Mouse (Mus musculus) myocyte (in vitro differentiated cells): ENCODE measurements around the gene Grb2. TPM values are rescaled to one million over a fixed set of nuclear protein-coding genes. Genes with fewer than 3 reads are reported as not detected.

Experiments used
- H3K27me3 ChIP-seq: one replicate; pipeline ENCODE4 v1.6.1; 2011; ENCODE audit not compliant: control insufficient read depth, insufficient read depth, insufficient read length
- H3K36me3 ChIP-seq: one replicate; pipeline ENCODE4 v1.6.1; 2011; ENCODE audit not compliant: control insufficient read depth, insufficient read depth
- H3K4me2 ChIP-seq: one replicate; pipeline ENCODE4 v1.6.1; 2011; ENCODE audit warnings: low read depth, control low read depth
- H3K4me3 ChIP-seq: one replicate; pipeline ENCODE4 v1.5.1; 2011; ENCODE audit warnings: mild to moderate bottlenecking, control low read depth, moderate library complexity
- H3K79me2 ChIP-seq: one replicate; pipeline ENCODE4 v1.6.1; 2011; ENCODE audit not compliant: control insufficient read depth, insufficient read depth
- H3ac ChIP-seq: one replicate; pipeline ENCODE4 v1.6.1; 2011; ENCODE audit not compliant: control insufficient read depth, insufficient read length
- CEBPB ChIP-seq: IDR thresholded peaks from 2 replicates; pipeline ENCODE4 v1.6.1; 2011; ENCODE audit warnings: mild to moderate bottlenecking, moderate library complexity; ENCODE audit not compliant: poor library complexity, insufficient read depth, severe bottlenecking
- E2F4 ChIP-seq: IDR thresholded peaks from one replicate; pipeline ENCODE4 v1.6.1; 2011; ENCODE audit warnings: mild to moderate bottlenecking, control low read depth, moderate library complexity; ENCODE audit not compliant: insufficient read depth
- MAX ChIP-seq: IDR thresholded peaks from one replicate; pipeline ENCODE4 v1.6.1; 2011; ENCODE audit warnings: low read depth, mild to moderate bottlenecking, control low read depth
- MYOD1 ChIP-seq, 3 experiments: IDR thresholded peaks; one replicate each; pipeline ENCODE4 v1.6.1; 2011; ENCODE audit warnings: control low read depth in 2 of 3, low read depth in 2 of 3, mild to moderate bottlenecking in 2 of 3, moderate library complexity in 1 of 3; ENCODE audit not compliant: insufficient read length in 2 of 3, control insufficient read depth in 1 of 3
- MYOG ChIP-seq, 3 experiments: IDR thresholded peaks; one replicate each; pipeline ENCODE4 v1.6.1; 2011; ENCODE audit warnings: control low read depth in 2 of 3, low read depth in 2 of 3, mild to moderate bottlenecking in 2 of 3; ENCODE audit not compliant: insufficient read length in 2 of 3, control insufficient read depth in 1 of 3, insufficient read depth in 1 of 3
- POLR2A ChIP-seq: IDR thresholded peaks from one replicate; pipeline ENCODE4 v1.6.1; 2011; ENCODE audit warnings: low read depth, mild to moderate bottlenecking, control low read depth, moderate library complexity; ENCODE audit not compliant: insufficient read length
- POLR2AphosphoS2 ChIP-seq: IDR thresholded peaks from one replicate; pipeline ENCODE4 v1.6.1; 2011; ENCODE audit warnings: low read depth, control low read depth; ENCODE audit not compliant: insufficient read length
- REST ChIP-seq: IDR thresholded peaks from one replicate; pipeline ENCODE4 v1.6.1; 2011; ENCODE audit warnings: mild to moderate bottlenecking, control low read depth, moderate library complexity; ENCODE audit not compliant: insufficient read depth, insufficient read length
- SRF ChIP-seq: IDR thresholded peaks from one replicate; pipeline ENCODE4 v1.6.1; 2011; ENCODE audit warnings: low read depth; ENCODE audit not compliant: control insufficient read depth, insufficient read length
- TCF12 ChIP-seq: IDR thresholded peaks from one replicate; pipeline ENCODE4 v1.6.1; 2011; ENCODE audit warnings: mild to moderate bottlenecking, control low read depth; ENCODE audit not compliant: poor library complexity, insufficient read depth, severe bottlenecking
- TCF3 ChIP-seq: IDR thresholded peaks from one replicate; pipeline ENCODE4 v1.6.1; 2011; ENCODE audit warnings: low read depth, control low read depth; ENCODE audit not compliant: insufficient read length
- USF1 ChIP-seq: IDR thresholded peaks from one replicate; pipeline ENCODE4 v1.6.1; 2011; ENCODE audit warnings: low read depth, mild to moderate bottlenecking, control low read depth, moderate library complexity
- polyA plus RNA-seq: library from polyadenylated mRNA; unstranded; fragments of >200 nt; fragmentation: generic; extraction: Trizol; gene quantifications from one replicate; pipeline ENCODE4 v1.2.1, GENCODE M21; 2012; ENCODE audit warnings: missing spikeins

Grb2 gene
- polyA plus RNA-seq, 1 experiment = 71.2 TPM

DNA sequence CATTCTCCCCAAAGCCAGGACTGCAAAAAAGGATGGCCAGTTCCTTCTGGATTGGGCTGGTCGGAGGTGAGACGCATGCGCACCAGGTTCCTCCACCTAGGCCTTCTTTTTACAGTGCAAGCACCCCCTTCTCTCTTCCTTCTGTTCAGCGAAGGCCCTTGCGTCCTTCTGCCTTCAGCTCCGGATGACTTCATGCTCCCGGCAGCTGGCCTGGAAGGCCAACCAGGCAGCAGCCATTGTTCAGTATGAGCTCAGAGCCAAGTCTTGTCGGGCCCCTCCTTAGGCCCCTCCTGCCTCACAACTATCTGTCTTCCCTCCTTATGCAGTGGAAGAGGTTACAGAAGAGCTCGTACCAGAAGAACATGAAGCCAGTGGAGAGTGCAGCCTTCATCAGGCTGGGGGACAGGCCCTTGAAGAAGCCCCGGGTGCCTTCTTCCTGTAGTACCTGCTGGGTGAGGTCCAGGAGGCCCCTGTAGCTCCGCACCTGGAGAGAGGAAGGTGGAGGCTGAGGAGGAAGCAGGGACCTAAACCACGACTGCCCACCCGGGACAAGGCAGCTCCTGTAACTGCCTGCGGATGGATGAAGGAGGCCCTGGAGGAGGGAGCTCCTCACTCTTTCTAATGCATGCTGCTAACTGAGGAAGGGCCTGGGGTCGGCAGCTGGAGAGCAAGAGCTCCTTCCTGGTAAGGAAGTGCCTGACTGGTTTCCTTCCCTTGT, 93.1 kb downstream of the Grb2 start:
- Histone ChIP-seq H3K36me3 (no peaks in the 10 kb centered on the region), H3K4me3 (no peak overlapping the region), H3K4me2 (no peak overlapping the region), H3K27me3 (no peaks in the 10 kb centered on the region), H3K79me2 (no peaks in the 10 kb centered on the region), H3ac (no peak overlapping the region)
- no peak for TF ChIP-seq CEBPB
- no peak for TF ChIP-seq TCF12
- no peak for TF ChIP-seq MYOD1 (IDR thresholded peaks at IDR 0.05; ENCODE audit: control insufficient read depth in 1 of 3, insufficient read length in 2 of 3, low read depth in 2 of 3)
- no peak for TF ChIP-seq SRF
- no peak for TF ChIP-seq MYOG (IDR thresholded peaks at IDR 0.05; ENCODE audit: control insufficient read depth in 1 of 3, insufficient read depth in 1 of 3, insufficient read length in 2 of 3, low read depth in 2 of 3)
- no peak for TF ChIP-seq MAX
- TF ChIP-seq REST = no peak

DNA sequence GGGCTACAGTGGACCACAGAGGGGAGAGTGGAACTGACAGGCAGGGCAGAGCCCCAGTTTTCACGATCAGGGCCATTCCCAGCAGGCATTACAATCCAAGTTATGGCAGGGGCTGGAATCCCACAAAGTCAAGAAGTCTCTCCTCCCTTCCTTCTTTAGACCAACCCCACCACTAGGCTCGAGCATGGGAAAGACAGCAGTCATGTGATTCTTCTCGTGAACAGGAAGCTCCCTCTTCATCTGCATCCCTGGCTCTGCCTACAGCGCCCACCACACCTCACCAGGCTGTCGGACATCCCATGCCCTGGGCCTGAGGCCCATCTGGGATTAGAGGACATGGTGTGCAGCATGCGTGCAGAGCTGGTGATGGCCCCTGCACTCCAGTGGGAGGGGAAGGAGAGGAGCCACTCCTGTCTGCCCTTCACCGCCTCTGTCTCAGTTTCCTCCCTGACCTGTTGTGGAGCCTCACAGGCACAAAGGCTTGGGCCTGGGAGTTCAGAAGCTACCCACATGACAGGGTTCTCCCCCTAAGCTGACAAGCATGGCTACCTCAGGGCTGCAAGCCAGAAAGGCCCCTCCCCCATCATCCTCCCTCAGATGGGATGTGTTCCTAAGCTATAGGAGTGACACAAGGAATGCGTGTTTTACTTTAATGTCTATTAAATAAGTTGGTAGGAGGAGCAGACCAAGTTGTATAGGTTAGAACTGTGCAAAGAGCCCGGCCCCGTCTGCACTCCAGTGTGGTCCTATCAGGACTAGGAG, 93.9 kb downstream of the Grb2 start:
- Histone ChIP-seq H3K79me2 (no peaks in the 10 kb centered on the region), H3K4me3 (no peak overlapping the region), H3K27me3 (no peaks in the 10 kb centered on the region), H3ac (no peak overlapping the region), H3K36me3 (no peaks in the 10 kb centered on the region), H3K4me2 (no peak overlapping the region)
- TF ChIP-seq MYOD1 (IDR thresholded peaks at IDR 0.05; ENCODE audit: control insufficient read depth in 1 of 3, insufficient read length in 2 of 3, low read depth in 2 of 3) = no peak
- TF ChIP-seq SRF = no peak
- TF ChIP-seq USF1 = no peak
- no peak for TF ChIP-seq TCF12
- no peak for TF ChIP-seq REST
- TF ChIP-seq POLR2AphosphoS2 = no peak
- no peak for TF ChIP-seq TCF3
- no peak for TF ChIP-seq E2F4
- no peak for TF ChIP-seq MYOG (IDR thresholded peaks at IDR 0.05; ENCODE audit: control insufficient read depth in 1 of 3, insufficient read depth in 1 of 3, insufficient read length in 2 of 3, low read depth in 2 of 3)

DNA sequence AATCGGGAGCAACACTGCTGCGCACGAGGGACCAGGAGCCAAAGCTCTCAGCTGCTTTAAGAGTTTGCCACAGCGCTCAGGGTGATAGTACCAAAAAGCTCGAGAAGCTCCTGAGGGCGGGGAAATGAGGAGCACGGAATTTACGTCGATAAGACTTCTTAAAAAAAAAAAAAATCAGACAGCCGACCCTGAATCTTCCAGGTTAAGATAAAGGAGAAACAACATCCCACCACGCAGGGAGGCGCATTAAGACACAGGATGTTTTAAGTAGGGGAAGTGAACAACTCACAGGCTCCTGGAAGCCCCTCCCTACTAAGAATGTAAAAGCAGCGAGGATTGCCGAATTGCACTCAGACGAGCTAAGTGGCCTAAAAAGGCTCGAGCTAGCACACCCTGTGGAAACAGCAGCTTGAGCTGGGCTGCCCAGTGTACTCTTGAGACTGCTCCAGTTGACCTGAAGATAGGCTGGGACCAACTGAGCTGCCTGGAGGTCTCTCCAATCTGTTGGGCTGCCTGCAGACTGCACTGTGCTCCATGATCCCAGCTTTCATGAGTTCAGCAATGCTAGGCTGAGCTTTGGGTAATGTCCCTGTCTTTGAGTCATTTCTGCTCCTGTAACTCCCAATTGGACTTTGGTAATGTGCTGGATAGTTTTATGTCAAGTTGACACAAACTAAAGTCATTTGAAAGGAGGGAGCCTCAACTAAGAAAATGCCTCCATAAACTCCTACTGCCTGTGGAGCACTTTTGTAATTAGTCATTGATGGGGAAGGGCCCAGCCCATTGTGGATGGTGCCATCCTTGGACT, 95.1 kb downstream of the Grb2 start:
- H3K36me3 ChIP-seq = no peaks in the 10 kb centered on the region
- TF ChIP-seq MYOD1 (IDR thresholded peaks at IDR 0.05; ENCODE audit: control insufficient read depth in 1 of 3, insufficient read length in 2 of 3, low read depth in 2 of 3) = no peak
- no peak for TF ChIP-seq SRF
- TF ChIP-seq TCF12 = no peak
- TF ChIP-seq E2F4 = no peak
- no peak for TF ChIP-seq POLR2AphosphoS2
- peak overlapping the region; percentile 83 for H3K4me2 ChIP-seq
- H3K27me3 ChIP-seq = no peaks in the 10 kb centered on the region
- no peaks in the 10 kb centered on the region for H3K79me2 ChIP-seq
- peak overlapping the region; percentile 68 for H3K4me3 ChIP-seq
- peak overlapping the region; percentile 1 for H3ac ChIP-seq

DNA sequence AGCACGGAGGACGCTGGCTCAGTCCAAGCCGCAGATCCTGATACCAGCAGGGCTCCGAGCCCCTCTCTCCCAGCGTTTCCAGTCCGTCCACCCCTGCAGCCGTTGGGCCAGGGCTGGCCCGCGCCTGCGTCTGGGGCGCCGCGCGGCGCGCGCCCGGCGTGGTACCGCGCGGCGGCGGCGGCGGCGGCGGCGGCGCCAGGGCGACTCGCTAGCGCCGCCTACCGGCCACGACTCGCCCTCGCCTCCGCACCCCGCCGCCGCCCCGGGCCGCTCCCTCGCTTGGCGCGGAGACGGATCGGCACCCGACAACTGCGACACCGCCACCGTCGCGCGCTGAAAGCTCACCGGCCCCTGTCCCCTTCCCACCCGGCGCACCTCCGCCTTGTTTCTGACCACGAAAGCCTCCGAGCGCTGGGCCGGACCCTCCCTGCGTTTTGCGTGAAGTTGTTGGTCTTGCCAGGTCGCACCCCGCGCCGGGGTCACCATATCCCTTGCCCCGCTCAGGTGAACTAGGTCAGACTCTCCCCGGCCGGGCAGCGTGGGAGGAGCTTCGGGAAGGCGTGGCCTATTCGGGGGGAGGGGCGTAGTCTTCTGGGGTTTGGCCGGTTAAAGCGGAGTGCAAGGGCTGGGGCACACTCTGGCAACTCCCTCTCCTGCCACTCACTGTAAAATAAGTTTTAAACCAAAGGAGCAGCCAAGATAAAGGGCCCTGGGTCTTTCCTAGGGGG, 95.8 kb downstream of the Grb2 start, which contains the start of gene Mif4gd:
Mif4gd (minus strand) TSS at position 560 of the 728 bp plus-strand sequence.
- Histone ChIP-seq H3K4me2 (peak within 1 kb of the TSS; percentile 100), H3K27me3 (no peaks in the 10 kb centered on the region), H3K4me3 (peak within 1 kb of the TSS; percentile 68), H3ac (peak within 1 kb of the TSS; percentile 1), H3K79me2 (no peaks in the 10 kb centered on the region), H3K36me3 (peaks cover 6% of the 10 kb centered on the region)
- peak; percentile 65 for TF ChIP-seq POLR2A
- no peak for TF ChIP-seq E2F4
- no peak for TF ChIP-seq REST
- TF ChIP-seq TCF3 = no peak
- TF ChIP-seq TCF12 = no peak
